Mouse (Mus musculus): ENCODE measurements around the gene Mvb12b. TPM values are rescaled to one million over a fixed set of nuclear protein-coding genes. Genes with fewer than 3 reads are reported as not detected.

Mvb12b gene
- polyA plus RNA-seq, 1 experiment: 13.6 TPM

- peaks cover 17% of the 10 kb centered on the region; the same call in 1 of the 2 replicates for H3K4me1 ChIP-seq (ENCODE audit: control insufficient read depth, insufficient read depth, insufficient read length)
- DNase-seq (ENCODE audit: low read depth in 1 of 2, low spot score in 2 of 2): no peak
- H3K36me3 ChIP-seq (ENCODE audit: control insufficient read depth, insufficient read depth, low read length): no peaks in the 10 kb centered on the region
- TF ChIP-seq POLR2A (IDR thresholded peaks at IDR 0.05; ENCODE audit: low read depth, low read length) (no peak), CTCF (IDR thresholded peaks at IDR 0.05; ENCODE audit: extremely low read depth, insufficient read depth, insufficient read length, insufficient replicate concordance) (no peak)
- H3K27me3 ChIP-seq (ENCODE audit: control insufficient read depth, insufficient read depth, low read length): no peaks in the 10 kb centered on the region
- no peak overlapping the region for H3K4me3 ChIP-seq (ENCODE audit: extremely low read depth, insufficient read depth, insufficient read length)
- no peak overlapping the region for H3K27ac ChIP-seq (ENCODE audit: insufficient read depth, low read length)
- 93% methylated on average over 6 of the region's 6 CpGs for WGBS
Measured at GRCm38 (mm10) chr2:33800221-33800620, 87.5 kb downstream of the Mvb12b start.

- H3K4me1 ChIP-seq (ENCODE audit: control insufficient read depth, insufficient read depth, insufficient read length): no peaks in the 10 kb centered on the region
- no peak overlapping the region for H3K4me3 ChIP-seq (ENCODE audit: extremely low read depth, insufficient read depth, insufficient read length)
- no peak for DNase-seq (ENCODE audit: low read depth in 1 of 2, low spot score in 2 of 2)
- no peaks in the 10 kb centered on the region for H3K36me3 ChIP-seq (ENCODE audit: control insufficient read depth, insufficient read depth, low read length)
- no peak overlapping the region for H3K27ac ChIP-seq (ENCODE audit: insufficient read depth, low read length)
- WGBS: 96% methylated on average over 15 of the region's 15 CpGs
- H3K27me3 ChIP-seq (ENCODE audit: control insufficient read depth, insufficient read depth, low read length): no peaks in the 10 kb centered on the region
- no peak for TF ChIP-seq CTCF (IDR thresholded peaks at IDR 0.05; ENCODE audit: extremely low read depth, insufficient read depth, insufficient read length, insufficient replicate concordance)
- TF ChIP-seq POLR2A (IDR thresholded peaks at IDR 0.05; ENCODE audit: low read depth, low read length): no peak
Measured at GRCm38 (mm10) chr2:33795716-33796472, 91.9 kb downstream of the Mvb12b start.

- WGBS: 89% methylated on average over 7 of the region's 7 CpGs
- no peak overlapping the region for H3K27ac ChIP-seq (ENCODE audit: insufficient read depth, low read length)
- no peaks in the 10 kb centered on the region for H3K27me3 ChIP-seq (ENCODE audit: control insufficient read depth, insufficient read depth, low read length)
- no peaks in the 10 kb centered on the region for H3K4me1 ChIP-seq (ENCODE audit: control insufficient read depth, insufficient read depth, insufficient read length)
- H3K4me3 ChIP-seq (ENCODE audit: extremely low read depth, insufficient read depth, insufficient read length): no peak overlapping the region
- TF ChIP-seq POLR2A (IDR thresholded peaks at IDR 0.05; ENCODE audit: low read depth, low read length): no peak
- no peak for TF ChIP-seq CTCF (IDR thresholded peaks at IDR 0.05; ENCODE audit: extremely low read depth, insufficient read depth, insufficient read length, insufficient replicate concordance)
- no peak for DNase-seq (ENCODE audit: low read depth in 1 of 2, low spot score in 2 of 2)
- H3K36me3 ChIP-seq (ENCODE audit: control insufficient read depth, insufficient read depth, low read length): no peaks in the 10 kb centered on the region
Measured at GRCm38 (mm10) chr2:33795001-33795580, 92.7 kb downstream of the Mvb12b start.

GRCm38 (mm10) chr2:33794483-33794882 lies 93.3 kb downstream of the Mvb12b start:
- no peak overlapping the region for H3K27ac ChIP-seq (ENCODE audit: insufficient read depth, low read length)
- no peaks in the 10 kb centered on the region for H3K4me1 ChIP-seq (ENCODE audit: control insufficient read depth, insufficient read depth, insufficient read length)
- DNase-seq (ENCODE audit: low read depth in 1 of 2, low spot score in 2 of 2): no peak
- H3K36me3 ChIP-seq (ENCODE audit: control insufficient read depth, insufficient read depth, low read length): no peaks in the 10 kb centered on the region
- H3K27me3 ChIP-seq (ENCODE audit: control insufficient read depth, insufficient read depth, low read length): no peaks in the 10 kb centered on the region
- 90% methylated on average over 9 of the region's 9 CpGs for WGBS
- H3K4me3 ChIP-seq (ENCODE audit: extremely low read depth, insufficient read depth, insufficient read length): no peak overlapping the region
- TF ChIP-seq POLR2A (IDR thresholded peaks at IDR 0.05; ENCODE audit: low read depth, low read length) (no peak), CTCF (IDR thresholded peaks at IDR 0.05; ENCODE audit: extremely low read depth, insufficient read depth, insufficient read length, insufficient replicate concordance) (no peak)

- Histone ChIP-seq H3K4me3 (ENCODE audit: extremely low read depth, insufficient read depth, insufficient read length) (no peak overlapping the region), H3K4me1 (ENCODE audit: control insufficient read depth, insufficient read depth, insufficient read length) (no peaks in the 10 kb centered on the region), H3K27me3 (ENCODE audit: control insufficient read depth, insufficient read depth, low read length) (no peaks in the 10 kb centered on the region), H3K36me3 (ENCODE audit: control insufficient read depth, insufficient read depth, low read length) (no peaks in the 10 kb centered on the region), H3K27ac (ENCODE audit: insufficient read depth, low read length) (no peak overlapping the region)
- 94% methylated on average over 5 of the region's 5 CpGs for WGBS
- no peak for TF ChIP-seq POLR2A (IDR thresholded peaks at IDR 0.05; ENCODE audit: low read depth, low read length)
- TF ChIP-seq CTCF (IDR thresholded peaks at IDR 0.05; ENCODE audit: extremely low read depth, insufficient read depth, insufficient read length, insufficient replicate concordance): no peak
- DNase-seq (ENCODE audit: low read depth in 1 of 2, low spot score in 2 of 2): no peak
Measured at GRCm38 (mm10) chr2:33790301-33790700, 97.4 kb downstream of the Mvb12b start.

GRCm38 (mm10) chr2:33789732-33790131 lies 98.0 kb downstream of the Mvb12b start:
- no peaks in the 10 kb centered on the region for H3K4me1 ChIP-seq (ENCODE audit: control insufficient read depth, insufficient read depth, insufficient read length)
- 93% methylated on average over 9 of the region's 9 CpGs for WGBS

GRCm38 (mm10) chr2:33789279-33789678 lies 98.5 kb downstream of the Mvb12b start:
- 87% methylated on average over 6 of the region's 6 CpGs for WGBS
- H3K4me1 ChIP-seq (ENCODE audit: control insufficient read depth, insufficient read depth, insufficient read length): no peaks in the 10 kb centered on the region
- TF ChIP-seq POLR2A (IDR thresholded peaks at IDR 0.05; ENCODE audit: low read depth, low read length) (no peak), CTCF (IDR thresholded peaks at IDR 0.05; ENCODE audit: extremely low read depth, insufficient read depth, insufficient read length, insufficient replicate concordance) (no peak)
- H3K27me3 ChIP-seq (ENCODE audit: control insufficient read depth, insufficient read depth, low read length): no peaks in the 10 kb centered on the region
- DNase-seq (ENCODE audit: low read depth in 1 of 2, low spot score in 2 of 2): no peak
- H3K36me3 ChIP-seq (ENCODE audit: control insufficient read depth, insufficient read depth, low read length): no peaks in the 10 kb centered on the region
- no peak overlapping the region for H3K4me3 ChIP-seq (ENCODE audit: extremely low read depth, insufficient read depth, insufficient read length)
- no peak overlapping the region for H3K27ac ChIP-seq (ENCODE audit: insufficient read depth, low read length)

More at GRCm38 (mm10) chr2:33789732-33790131, 98.0 kb downstream of the Mvb12b start:
- H3K27me3 ChIP-seq (ENCODE audit: control insufficient read depth, insufficient read depth, low read length): no peaks in the 10 kb centered on the region
- TF ChIP-seq POLR2A (IDR thresholded peaks at IDR 0.05; ENCODE audit: low read depth, low read length) (no peak), CTCF (IDR thresholded peaks at IDR 0.05; ENCODE audit: extremely low read depth, insufficient read depth, insufficient read length, insufficient replicate concordance) (no peak)
- no peak overlapping the region for H3K4me3 ChIP-seq (ENCODE audit: extremely low read depth, insufficient read depth, insufficient read length)
- no peaks in the 10 kb centered on the region for H3K36me3 ChIP-seq (ENCODE audit: control insufficient read depth, insufficient read depth, low read length)
- no peak for DNase-seq (ENCODE audit: low read depth in 1 of 2, low spot score in 2 of 2)
- no peak overlapping the region for H3K27ac ChIP-seq (ENCODE audit: insufficient read depth, low read length)
